Mouse (Mus musculus): ENCODE results near the gene Traf7. TPM values are rescaled to one million over a fixed set of nuclear protein-coding genes. Genes with fewer than 3 reads are reported as not detected.

The Traf7 gene
- 105 and 133 TPM in 2 replicates for total RNA-seq (2021)
- long read RNA-seq, transcript Traf7-202 (20 exons, 2,504 nt) = minor isoform, 13 of 146 reads
- long read RNA-seq, transcript Traf7-216 (21 exons, 2,667 nt) = minor isoform, 5 of 146 reads
- long read RNA-seq, transcript Traf7-215 (21 exons, 3,003 nt) = major isoform, 22 of 146 reads
- long read RNA-seq, partial matches to known transcripts = 31 of 146 reads
- long read RNA-seq, other reads (novel, unspliced or antisense) = 74 of 146 reads

DNA sequence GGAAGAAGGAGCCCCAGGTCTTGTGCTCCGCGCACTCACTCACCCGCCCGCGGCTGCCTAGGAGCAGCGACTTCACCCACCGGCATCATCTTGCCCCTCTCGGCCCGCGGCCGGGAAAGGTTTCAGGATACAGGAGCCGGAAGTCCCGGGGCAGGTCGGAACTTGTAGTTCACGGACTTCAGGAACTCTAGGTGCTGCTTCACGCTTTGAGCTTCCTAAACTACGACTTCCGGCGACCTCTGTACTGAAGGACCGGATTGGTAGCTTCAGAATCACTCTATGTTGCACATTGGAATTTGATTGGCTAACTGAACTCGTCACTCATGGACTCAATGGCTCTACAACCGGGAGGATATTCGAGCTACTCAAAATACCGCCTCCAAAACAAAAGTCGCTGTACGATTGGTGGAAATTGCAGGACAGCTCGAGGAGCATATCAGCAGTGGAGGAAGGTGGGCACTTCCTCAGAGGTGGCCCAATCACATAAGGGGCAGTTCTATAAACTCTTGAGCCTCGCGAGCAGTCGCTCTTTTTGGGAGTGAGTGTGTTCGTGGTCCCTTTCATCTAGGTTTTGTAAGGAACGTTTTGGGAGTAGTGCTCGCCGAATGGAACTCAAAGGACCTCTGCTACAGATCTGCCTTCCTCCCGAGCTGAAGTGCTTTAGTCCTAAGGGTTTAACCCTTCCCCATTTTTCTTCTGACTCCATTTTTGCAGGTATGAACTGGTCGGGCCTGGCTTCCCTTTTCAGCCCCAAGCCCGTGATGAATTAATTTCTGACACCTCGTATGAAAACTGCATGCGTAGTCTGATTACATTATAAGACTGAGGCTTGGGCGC, at the start of gene Traf7:
Traf7 (minus strand) TSS at position 216 of the 837 bp plus-strand sequence.
- DNase-seq = peak; percentile 85

DNA sequence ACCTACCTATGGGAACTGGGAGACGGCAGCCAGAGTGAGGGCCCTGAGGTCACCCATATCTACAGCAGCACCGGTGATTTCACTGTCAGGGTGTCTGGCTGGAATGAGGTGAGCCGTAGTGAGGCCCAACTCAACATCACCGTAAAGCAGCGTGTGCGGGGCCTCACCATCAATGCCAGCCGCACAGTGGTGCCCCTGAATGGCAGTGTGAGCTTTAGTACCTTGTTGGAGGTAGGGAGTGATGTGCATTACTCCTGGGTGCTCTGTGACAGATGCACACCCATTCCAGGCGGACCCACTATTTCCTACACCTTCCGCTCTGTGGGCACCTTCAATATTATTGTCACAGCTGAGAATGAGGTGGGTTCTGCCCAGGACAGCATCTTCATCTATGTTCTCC, 46.1 kb upstream of the Traf7 start:
- no peak for DNase-seq

DNA sequence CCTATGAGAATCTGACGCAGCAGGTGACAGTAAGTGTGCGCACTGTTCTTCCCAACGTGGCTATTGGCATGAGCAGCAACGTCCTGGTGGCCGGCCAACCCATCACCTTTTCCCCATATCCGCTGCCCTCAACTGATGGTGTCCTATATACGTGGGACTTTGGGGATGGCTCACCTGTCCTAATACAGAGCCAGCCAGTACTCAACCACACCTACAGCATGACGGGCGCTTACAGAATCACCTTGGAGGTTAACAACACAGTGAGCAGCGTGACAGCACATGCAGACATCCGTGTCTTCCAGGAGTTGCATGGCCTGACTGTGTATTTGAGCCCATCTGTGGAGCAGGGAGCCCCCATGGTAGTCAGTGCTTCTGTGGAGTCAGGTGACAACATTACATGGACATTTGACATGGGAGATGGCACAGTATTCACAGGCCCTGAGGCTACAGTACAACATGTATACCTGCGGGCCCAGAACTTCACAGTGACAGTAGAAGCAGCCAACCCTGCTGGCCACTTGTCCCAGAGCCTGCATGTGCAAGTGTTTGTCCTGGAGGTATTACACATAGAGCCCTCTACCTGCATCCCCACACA, 45.0 kb upstream of the Traf7 start:
- DNase-seq = no peak

DNA sequence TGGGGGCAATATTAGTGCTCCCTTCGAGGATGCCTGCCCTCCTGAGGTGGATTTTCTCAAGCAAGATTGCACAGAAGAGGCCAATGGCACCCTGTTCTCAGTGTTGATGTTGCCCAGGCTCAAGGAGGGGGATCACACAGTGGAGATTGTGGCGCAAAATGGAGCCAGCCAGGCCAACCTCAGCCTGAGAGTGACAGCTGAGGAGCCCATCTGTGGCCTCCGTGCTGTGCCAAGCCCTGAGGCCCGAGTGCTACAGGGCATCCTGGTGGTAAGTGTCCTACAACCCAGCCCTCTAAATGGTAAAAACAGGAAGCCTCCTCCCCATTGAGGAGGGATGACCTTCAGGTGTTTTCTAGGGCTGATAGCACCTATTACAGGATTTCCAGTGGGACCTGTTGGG, 42.1 kb upstream of the Traf7 start:
- DNase-seq = no peak

DNA sequence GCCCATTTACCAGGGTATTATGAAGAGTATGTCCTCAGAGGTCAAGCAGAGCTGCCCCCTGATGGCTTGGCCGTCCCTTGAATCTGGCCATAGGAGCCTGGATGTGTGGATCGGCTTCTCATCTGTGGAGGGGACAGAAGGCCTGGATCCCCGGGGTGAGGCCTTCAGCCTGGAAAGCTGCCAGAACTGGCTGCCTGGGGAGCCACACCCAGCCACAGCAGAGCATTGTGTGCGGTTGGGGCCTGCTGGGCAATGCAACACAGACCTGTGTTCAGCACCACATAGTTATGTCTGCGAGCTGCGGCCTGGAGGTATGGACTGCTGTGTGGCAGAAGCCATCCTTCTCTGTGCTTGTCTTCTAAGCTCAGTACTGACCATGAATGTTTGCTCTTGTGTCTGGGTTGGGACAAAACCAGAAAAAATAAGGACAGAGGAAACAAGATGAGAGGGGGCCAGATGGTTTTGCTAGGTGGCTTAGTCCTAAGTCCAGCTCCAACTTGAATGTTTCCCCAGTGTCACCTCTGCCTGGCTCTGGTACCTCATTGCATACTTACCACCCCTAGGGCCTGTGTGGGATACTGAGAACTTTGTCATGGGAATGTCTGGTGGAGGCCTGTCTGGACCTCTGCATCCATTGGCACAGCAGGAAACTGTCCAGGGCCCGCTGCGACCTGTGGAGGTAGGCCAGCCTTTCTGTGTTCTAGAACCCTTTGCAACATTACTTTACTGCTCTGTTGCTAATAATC, 39.5 kb upstream of the Traf7 start:
- peak; percentile 38 for DNase-seq

DNA sequence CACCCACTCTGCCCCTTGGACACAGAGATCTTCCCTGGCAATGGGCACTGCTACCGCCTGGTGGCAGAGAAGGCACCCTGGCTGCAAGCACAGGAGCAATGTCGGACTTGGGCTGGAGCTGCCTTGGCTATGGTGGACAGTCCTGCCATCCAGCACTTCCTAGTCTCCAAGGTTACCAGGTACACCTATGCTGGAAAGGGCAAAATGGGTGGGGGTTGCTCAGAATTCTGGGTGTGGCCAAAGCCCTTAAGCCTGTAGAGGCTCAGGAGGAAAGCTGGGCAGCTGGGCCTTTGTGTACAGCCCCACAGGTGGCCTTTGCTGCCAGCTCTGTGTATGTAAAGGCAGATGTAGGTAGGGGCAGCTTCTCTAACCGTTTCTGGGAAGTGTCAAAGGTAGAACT, 38.1 kb upstream of the Traf7 start:
- DNase-seq = no peak

DNA sequence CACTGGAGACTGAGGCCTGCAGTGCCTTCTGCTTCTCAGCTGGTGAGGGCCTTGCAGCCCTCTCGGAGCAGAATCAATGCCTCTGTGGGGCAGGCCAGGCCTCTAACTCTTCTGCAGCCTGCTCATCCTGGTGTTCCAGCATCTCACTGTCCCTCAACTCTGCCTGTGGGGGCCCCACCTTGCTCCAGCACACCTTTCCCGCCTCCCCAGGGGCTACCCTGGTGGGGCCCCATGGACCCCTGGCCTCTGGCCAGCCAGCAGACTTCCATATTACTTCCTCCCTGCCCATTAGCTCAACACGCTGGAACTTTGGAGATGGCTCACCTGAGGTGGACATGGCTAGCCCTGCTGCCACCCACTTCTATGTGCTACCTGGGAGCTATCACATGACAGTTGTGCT, 37.4 kb upstream of the Traf7 start:
- DNase-seq = no peak

DNA sequence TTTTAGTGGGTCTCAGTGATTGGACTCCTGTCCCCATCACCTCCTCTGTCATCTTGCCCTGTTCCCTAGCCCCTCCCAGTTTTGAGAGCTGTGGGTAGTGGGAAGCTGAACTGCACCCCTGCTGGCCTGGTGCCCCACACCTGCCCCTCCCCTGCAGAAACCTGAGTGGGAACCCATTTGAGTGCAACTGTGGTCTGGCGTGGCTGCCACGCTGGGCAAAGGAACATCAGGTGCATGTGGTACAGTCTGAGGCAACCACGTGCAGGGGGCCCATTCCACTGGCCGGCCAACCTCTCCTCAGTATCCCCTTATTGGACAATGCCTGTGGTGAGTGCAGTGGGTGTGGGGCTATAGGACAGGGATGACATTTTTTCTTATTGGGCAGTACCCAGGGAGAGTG, 36.7 kb upstream of the Traf7 start:
- DNase-seq = no peak

DNA sequence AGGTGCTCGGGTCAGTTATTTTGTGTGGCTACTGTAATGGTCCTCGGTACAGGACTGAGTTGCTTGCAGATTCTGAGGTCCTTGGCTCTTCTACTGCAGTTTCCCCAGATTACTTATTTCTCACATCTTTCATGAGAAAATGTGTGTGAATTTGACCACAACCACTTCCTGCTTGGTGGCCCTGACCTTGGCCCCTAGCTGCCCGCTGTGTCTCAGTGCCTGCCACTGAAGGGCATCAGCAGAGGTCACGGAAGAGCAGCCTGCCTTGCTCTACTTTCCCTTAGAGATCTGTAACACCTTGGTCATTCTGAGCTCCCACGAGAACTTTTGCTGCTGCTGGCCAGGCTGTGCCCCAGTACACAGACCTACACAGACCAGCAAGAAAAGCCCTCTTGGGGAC, 35.9 kb upstream of the Traf7 start:
- DNase-seq = no peak

DNA sequence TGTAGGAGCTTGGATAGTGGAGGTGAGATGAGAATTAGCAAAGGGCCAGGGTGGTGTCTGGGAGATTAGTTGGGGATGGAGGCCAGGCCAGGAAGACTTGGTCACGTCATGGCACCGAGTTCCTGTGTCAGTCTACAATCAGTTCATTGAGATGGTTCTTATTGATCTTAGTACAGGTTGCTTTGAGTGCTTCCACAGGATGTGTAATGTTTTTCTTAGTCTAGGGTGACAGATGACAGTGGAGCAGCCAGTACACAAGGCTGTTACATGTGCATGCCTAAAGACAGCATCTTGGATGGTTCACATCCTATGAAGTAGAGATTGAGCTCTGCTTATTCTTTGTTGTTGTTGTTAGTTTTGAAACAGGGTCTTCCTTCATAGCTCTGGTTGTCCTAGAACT, 33.9 kb upstream of the Traf7 start:
- DNase-seq = no peak

DNA sequence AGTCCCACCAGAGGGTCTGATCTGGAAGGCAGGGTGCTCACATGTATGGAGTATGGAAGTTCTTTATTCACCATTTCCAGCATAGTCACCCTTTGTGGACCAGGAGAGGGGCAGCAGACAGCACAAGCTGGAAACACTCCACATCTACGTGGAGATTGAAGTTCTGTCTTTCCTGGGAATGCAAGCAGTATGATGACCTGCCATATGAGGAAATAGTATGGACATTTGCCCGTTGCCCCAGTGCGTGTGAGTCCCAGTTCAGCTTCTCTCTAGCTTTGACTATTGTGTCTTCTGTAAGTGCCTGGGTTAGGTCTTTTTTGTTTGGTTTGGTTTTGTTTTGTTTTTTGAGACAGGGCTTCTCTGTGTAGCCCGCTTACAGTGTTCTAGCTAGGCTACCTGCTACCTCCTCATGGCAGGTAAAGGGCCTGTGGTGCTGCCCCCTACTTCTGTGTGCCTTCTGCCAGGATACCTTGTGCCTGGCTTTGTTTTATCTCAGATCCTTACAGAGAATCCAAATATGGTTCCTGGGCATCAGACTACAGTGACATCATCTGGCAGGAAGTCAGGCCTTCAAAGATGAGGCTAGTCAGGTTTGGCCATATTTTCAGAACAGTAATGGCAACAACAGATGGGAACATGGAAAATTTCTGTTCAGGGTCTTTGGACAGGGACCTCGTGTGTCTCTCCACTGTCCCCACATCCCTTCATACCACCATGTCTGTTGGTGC, 32.7 kb upstream of the Traf7 start:
- DNase-seq = no peak

DNA sequence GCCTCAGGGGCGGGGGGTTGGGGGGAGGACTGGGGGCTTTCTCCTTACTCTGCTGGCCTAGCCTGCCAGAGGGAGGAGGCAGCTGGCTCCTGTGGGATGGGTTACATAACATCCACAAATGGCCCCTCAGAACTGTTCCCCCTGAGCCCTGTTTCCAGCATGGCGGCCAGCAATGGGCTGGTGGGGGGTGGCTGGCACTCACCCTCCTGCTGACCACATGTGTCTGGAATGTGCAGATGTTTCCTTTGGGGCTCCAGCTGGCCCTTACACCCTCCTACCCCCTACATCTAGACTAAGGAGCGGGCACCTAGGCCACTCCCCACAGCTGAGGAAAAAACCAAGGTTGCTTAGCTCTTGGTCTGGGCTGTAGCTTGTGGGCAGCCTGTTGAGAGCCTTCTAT, 31.4 kb upstream of the Traf7 start:
- DNase-seq = no peak

DNA sequence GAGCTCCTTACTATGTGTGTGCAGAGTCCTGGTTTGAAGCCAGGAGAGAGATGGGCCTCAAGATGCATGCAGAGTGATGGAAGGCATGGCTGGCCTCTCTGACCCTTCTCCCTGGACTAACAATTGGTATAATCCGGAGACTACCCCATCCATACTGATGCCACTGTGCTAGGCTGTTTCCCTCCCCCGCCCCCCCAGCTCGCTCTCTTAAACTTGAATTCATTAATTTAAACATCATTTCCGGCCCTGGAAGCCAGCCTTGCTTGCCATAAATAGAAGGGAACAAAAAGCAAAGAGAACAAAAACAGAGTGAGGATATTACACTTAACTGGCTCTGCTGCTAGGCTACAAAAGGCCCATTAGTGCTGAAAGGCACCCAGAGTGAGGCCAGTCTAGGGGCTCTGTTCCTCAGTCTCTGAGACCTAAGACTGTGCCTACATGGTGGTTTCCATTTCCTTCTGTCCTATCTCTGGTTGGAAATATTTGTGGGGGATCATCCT, 30.9 kb upstream of the Traf7 start:
- DNase-seq = no peak

DNA sequence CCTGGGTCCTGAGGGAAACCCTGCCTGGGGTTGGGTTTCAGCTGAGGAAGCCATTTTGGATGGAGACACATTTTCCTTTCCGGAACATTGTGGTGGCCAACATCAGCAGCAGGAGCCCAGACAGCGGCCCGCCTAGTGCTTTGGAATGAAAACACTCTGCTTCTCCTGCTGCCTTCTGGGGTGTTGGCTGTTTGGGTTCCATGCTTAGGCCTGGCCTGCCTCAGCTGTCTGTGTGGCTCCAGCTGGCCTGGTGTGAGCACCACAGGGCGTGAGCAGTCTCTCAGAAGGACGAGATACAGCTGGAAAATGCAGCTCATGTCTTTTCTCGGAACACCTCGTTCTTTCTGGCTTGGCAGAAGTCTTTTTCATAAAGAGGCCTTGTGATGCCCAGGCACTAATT, 29.4 kb upstream of the Traf7 start:
- DNase-seq = no peak

DNA sequence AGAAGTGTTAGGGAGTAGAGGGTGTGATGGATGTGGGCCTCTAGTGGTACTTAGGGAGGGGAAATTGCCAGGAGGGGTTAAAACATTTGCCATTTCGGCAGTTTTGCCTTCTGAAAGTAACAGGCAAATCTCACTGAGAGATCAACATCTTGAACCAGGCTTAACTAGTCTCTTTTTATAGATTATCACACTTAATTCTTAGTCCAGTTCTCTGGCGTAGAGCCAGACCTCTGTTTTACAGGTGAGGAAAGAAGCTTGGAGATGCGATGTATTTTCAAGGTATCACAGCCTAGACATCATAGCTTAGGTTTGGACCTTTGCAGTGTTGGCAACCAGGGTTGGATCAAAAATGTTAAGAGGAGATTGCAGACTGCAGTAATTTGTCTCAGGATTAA, 23.3 kb upstream of the Traf7 start:
- no peak for DNase-seq

DNA sequence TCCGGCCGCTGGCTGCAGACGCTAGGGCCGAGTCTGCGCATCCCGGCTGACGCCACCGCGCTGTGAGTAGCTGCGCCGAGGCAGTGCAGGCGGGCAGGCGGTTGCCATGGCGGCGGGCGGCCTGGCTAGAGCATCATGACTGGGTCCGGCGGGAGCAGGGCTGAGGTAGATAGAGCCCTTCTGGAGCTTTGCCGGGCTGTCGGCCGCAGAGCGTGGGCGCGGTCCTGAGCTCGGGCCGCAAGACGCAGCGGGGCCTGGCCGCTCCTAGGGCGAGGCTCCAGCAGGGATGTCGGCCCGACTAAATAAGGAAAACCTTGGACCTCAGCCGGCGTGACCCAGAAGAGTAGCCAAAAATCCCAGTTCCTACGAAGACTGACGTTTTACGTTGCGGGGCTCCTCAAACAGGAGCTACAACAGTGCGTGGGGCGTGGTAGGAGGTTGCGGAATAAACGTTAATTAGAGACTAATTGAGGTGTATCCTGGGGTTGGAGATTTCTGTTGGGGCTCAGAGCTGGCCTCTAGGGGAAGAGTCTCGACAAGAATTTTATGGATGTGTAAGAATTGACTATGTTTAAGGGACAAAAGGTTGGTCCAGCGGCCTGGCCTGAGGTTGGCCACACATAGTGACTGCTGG, 22.8 kb upstream of the Traf7 start:
- DNase-seq = peak; percentile 81

DNA sequence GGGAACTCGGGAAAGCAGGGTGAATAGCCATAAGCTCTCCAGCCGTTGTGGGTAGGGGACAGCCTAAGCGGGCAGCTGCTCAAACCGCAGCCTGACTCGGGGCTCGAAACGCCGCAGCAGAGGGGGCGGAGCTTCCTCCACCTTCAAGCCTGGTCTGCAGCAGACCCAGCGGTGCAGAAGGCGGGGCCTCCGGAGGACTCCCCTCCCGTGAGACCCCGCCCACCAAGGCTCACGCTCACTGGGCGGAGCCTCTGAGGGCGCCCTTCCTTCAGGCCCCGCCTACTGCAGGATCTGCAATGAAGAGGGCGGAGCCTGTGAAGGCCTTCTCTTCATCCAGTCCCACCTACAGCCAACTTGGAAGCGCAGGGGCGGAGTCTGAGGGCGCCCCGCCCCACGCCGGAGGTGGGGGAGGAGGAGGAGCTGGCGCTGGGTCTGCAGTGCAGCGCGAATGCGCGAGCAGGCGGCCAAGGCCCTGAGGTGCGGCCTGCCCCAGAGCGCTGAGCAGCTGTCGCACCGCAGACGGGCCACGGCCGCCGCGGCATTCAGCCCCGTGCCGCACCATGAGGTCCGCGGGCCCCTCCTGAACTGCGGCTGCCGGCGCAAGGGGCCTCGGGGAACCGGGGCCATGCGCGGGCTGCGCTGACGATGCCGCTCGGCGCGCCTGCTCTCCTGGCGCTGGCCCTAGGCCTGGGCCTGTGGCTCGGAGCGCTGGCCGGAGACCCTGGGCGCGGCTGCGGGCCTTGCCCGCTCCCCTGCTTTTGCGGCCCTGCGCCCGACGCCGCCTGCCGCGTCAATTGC, 22.1 kb upstream of the Traf7 start, which contains the start of gene Pkd1:
Pkd1 (plus strand) TSS at position 217 of the 798 bp plus-strand sequence.
- DNase-seq = peak; percentile 97

DNA sequence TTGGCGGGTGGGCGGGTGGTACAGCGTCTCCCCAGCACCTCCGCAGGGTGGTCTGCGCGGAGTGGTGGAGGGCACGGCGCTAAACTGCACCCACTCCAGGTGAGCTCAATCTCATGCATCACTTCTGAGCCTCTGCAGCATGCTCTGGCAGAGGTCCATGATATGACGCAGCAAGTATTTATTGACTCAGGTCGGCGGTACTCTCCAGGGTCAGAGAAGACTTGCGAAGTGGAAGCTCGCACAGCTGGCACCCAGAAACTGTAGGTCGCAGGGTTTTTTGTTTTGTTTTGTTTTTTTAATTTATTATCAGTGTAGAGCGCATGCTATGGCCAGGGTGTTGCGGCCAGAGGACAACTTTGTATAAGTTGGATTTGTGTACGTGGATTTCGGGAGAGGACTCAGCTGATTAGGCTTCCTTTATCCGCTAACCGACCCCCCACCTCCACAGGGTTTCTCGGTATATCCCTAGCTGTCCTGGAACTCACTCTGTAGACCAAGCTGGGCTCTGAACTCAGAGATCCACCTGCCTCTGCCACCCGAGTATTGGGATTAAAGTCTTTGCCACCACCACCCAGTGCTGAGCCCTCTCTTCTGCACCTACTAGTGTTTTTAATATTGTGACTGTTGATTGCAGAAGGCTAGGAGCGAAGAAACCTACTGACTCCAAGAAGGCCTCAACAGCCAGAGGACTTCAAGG, 21.3 kb upstream of the Traf7 start:
- DNase-seq = peak; percentile 69

DNA sequence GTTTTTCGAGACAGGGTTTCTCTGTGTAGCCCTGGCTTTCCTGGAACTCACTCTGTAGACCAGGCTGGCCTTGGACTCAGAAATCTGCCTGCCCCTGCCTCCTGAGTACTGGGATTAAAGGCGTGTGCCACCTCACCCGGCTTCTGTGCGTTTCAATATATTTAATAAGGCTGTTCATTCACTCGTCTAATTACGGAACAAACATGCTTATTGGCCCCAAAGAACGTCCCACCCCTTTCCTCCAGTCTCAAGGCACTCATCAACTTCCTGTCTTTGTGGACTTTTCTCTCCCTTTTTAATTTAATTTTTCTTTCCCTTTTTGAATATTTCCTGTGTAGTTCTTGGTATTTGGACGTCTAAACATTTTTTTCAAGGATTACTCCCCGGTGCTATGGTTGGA, 20.7 kb upstream of the Traf7 start:
- DNase-seq = no peak

DNA sequence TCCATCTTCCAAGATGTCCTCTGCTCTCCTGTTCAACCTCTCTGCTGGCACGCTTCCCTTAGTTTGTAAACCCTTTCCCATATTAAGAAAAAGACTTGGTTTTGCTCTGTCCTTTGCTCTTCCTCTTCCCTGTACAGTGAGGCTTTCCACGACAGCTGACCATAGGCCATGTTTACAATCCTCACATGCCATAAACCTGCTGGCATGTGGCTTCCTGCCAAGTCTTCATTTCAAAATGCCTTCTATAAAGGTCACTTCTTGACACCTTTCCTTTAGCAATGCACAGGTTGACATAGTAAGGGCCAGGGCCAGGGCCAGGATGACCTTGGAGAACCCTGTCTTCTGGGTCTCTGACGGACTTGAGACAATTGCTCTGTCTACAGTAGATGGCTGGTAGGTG, 18.5 kb upstream of the Traf7 start:
- no peak for DNase-seq
